Mouse (Mus musculus) left cerebral cortex, adult 2 months (tissue): Measurements from ENCODE around the gene Crtc3. TPM values are rescaled to one million over a fixed set of nuclear protein-coding genes. Genes with fewer than 3 reads are reported as not detected.

Experiments used
- DNase-seq, 2 experiments: peaks; one replicate each; pipeline ENCODE4 v3.0.0; 2021 to 2022; ENCODE audit warnings: low spot score in 2 of 2, mixed read lengths in 1 of 2; ENCODE audit errors: extremely low spot score in 1 of 2
- H3K27ac ChIP-seq: fragments of 200-600 bp; 2 replicates; pipeline ENCODE4 v1.8.1; 2022
- H3K4me3 ChIP-seq: fragments of 200-600 bp; 2 replicates; pipeline ENCODE4 v1.8.1; 2022
- CTCF ChIP-seq: fragments of 200-600 bp; IDR thresholded peaks from 2 replicates; pipeline ENCODE4 v1.8.1; 2022; ENCODE audit warnings: antibody characterized with exemption, mild to moderate bottlenecking, moderate library complexity
- intact Hi-C: fragments of 180-260 bp; cut with DNase I; formaldehyde crosslinking; loops from one replicate; pipeline ENCODE4 v1.15.1; 2025
- total RNA-seq, 2 experiments: library from RNA; stranded (reverse); gene quantifications; 2 replicates each; pipeline ENCODE4 v1.2.3; 2021

Gene Crtc3
- total RNA-seq, 2 experiments from 2014 or later = 14.9 to 16.5 TPM

DNA sequence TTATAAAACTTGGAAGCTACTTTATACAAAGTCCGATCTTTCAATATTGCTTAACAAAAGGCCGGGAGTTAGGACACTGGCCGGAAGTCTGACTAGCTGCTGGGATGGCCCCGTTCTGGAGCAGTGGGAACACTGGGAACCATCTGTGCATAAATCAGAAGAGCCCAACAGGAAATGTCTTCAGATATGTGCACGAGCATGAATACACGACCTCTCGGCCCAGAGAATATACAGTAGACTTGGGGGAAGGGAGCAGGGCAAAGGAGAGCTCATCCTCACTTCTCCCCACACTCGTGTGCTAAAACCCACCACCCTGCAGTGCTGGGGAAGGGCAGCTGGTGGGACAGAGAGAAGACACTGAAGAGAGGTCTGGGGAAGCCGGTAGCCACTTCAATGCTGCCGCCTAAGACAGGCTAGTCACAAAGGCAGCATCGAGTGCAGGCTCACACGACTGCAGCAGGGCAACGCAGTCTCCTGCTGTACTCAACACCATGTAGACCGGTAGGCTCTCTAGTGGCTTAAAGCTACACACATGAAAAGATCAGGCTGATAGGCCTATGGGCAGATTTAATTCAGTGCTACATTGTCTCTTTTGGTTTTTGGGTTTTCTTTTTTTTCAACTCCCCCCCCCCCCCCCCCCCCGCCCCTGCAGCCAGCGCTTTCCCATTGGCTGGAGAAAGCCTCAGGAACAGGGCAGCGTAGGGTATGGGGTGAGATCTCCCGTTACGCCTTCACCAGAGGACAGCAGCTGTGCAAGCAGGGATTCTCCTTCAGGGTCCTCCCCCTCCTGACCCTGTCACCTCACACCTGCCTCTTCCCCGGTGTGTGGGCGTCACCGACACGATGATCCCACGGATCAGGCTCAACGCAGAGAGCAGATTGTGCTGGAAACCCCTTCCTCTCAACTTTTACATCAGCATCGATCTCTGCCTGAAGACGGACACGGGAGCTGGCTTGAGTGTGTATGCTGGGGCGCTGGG, 101.7 kb downstream of the Crtc3 start:
- intact Hi-C loops = loop anchor here (10.0 kb wide), 1 partner anchor 452 kb away; no protein-coding TSS in a partner anchor

DNA sequence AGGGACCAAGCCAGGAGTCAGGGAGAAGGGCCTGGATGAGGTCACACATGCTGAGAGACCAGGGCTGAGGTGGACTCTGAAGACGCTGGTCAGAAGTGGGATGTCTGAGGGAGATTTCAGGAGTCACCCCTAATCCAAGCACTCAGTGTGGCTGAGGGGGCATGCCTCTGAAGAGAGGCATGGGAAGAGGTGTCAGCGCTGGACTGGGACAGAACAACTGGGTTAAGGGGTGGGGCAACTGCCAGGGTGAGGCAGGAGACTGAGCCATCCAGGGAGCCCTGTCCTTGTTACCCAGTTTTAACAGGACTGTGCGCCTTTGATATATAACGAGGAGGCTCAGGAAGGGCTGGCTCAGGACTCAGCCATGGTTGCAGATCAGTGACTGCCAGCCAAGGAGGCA, 102.5 kb downstream of the Crtc3 start:
- no peak for DNase-seq
- Histone ChIP-seq H3K4me3 (no peak overlapping the region), H3K27ac (no peak overlapping the region)
- intact Hi-C loops = loop anchor here (10.0 kb wide), 1 partner anchor 451 kb away; no protein-coding TSS in a partner anchor
- no peak for TF ChIP-seq CTCF

More for the DNA sequence above, 101.7 kb downstream of the Crtc3 start:
- no peak for TF ChIP-seq CTCF
- Histone ChIP-seq H3K27ac (no peak overlapping the region), H3K4me3 (no peak overlapping the region)
- DNase-seq = no peak

DNA sequence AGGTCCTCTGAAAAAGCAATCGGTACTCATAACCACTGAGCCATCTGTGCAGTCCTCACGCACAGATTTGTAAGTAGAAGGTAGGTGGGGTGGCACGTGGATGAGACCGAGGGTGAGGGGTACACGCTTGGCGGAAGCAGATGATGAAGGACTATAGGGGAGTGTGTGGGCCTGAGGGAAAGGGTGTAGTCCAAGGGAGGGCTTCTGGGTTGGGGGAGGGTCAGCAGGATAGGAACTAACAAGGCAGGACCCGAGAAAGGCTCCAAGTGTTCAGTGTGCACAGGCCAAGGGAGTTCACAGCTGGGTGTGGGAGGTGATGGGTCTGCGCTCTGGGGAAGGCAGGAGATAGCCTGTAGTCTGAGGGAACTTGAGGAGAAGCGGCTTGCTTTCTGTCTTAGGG, 103.3 kb downstream of the Crtc3 start:
- TF ChIP-seq CTCF = no peak
- intact Hi-C loops = loop anchor here (10.0 kb wide), 1 partner anchor 451 kb away; no protein-coding TSS in a partner anchor

DNA sequence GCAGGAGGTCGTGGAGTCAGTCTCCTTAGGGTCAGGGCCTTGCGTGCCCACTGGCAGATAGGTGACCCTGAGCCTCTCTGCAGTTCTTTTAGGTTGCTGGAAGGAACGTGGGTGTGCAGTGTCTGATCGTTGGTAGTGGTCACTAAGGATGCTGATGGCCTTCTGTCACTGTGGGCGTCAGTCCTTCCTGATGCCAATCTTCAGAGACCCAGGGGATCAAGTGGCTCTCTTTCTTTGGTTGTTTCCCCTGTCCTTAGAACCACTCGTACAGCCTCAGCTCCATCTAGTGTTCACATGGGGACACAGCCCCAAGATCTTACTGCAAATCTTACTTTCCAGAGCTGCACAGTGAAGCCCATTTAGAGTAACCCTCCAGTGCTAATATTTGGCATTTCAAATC, 104.7 kb downstream of the Crtc3 start:
- peak; percentile 46 to 55 for DNase-seq
- no peak overlapping the region for H3K4me3 ChIP-seq
- peak; percentile 88 for TF ChIP-seq CTCF
- intact Hi-C loops = loop anchor here (1.0 to 10.0 kb wide), 2 partner anchors 198 to 449 kb away; no protein-coding TSS in a partner anchor
- no peak overlapping the region for H3K27ac ChIP-seq

More for the DNA sequence above, 103.3 kb downstream of the Crtc3 start:
- H3K27ac ChIP-seq = no peak overlapping the region
- no peak overlapping the region for H3K4me3 ChIP-seq
- DNase-seq = no peak

DNA sequence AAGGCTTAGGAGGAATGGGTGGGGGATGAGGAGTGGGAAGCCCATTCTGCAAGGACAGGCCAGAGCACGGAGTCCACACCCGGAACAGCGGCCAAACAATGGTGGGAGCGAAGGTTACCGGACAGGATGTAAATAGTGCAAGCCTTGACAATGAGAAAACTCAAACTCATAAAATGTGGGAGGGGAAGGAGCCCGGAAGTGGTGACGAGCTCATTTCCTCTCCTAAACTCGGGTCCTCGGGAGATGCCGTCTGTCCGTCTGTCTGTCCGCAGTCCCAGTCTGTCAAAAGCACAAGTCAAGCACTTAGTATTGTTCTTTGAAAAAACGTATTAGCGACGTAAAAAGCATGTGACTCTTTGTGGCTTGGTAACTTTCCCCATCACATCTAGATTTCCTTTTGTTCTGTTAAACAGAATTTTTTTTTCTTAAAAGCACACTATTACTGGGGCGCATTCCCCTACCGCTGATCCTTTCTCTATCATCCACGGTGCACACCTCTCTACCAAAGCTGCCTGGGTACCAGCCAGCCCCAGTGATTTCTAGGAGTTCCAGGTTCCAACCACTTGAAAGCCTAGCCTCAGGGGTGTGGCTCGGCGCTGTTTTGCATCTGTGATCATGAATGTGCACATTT, 105.7 kb downstream of the Crtc3 start:
- no peak for DNase-seq
- intact Hi-C loops = loop anchor here (10.0 kb wide), 1 partner anchor 448 kb away; no protein-coding TSS in a partner anchor
- H3K4me3 ChIP-seq = no peak overlapping the region
- TF ChIP-seq CTCF = no peak
- no peak overlapping the region for H3K27ac ChIP-seq

DNA sequence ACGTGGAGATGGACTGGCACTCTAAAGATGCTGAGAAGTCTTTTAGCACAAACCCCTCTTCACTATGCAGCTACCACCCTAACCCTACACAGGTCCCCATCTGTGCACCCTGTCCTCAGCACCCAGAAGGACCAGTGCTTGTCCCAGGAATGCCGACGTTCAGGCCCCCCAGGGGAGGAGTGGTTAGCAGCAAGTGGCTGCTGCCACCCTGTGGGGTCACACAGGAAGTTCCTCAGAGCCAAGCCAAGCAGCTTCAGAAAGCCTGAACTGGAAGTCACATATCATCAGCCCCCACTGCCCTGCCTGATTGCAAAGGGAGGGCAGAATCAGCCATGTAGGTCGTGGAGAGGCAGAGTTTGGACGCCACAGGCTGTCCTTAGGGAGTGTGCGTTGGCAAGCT, 108.3 kb downstream of the Crtc3 start:
- Histone ChIP-seq H3K4me3 (no peak overlapping the region), H3K27ac (no peak overlapping the region)
- TF ChIP-seq CTCF = peak; percentile 75
- intact Hi-C loops = loop anchor here (1.0 to 10.0 kb wide), 2 partner anchors 194 to 446 kb away; no protein-coding TSS in a partner anchor
- peak; percentile 36 to 42 for DNase-seq

DNA sequence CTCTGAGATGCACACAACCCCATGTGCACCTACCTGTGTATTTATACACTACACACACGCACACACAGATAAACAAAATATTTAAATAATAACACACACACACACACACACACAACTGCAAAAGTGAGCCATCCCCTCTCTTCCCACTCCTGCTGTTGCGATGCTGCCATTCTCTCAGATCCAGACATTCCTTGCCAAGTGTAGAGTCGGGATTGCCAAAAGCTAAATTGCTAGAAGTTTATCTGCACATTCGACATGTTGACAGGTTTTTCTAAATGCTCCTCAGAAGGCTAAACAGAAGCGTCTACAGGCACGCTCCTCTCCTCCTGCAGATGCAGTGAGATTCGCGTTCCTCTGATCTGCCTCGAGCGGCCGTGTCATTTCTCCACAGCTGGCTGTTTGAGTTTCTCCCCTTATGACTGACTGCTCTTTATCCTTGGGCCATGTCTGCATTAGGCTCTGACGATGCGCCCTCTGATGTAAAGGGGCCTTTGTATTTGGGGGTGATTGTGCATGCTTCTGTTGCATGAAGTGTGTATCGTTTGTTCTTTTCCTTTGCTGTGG, 111.2 kb downstream of the Crtc3 start:
- TF ChIP-seq CTCF = no peak
- Histone ChIP-seq H3K4me3 (no peak overlapping the region), H3K27ac (no peak overlapping the region)
- no peak for DNase-seq
- intact Hi-C loops = no loop called here

DNA sequence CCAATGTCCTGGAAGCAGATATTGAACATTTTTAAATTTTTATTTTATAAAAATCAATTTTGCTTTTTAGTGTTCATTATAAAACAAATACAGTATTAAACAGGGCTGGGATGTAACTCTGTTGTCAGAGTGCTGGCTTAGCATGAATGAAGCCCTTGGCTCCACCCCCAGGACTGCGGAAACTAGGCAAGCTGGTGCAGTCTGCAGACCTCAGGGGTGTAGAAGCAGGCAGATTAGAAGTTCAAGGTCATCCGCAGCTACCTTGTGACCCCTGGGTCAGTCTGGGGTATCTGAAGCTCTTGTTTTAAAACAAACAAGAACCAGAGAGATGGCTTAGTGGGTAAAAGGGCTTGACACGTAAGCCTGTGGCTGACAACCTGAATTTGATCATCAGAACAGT, 112.1 kb downstream of the Crtc3 start:
- no peak for DNase-seq
- no peak overlapping the region for H3K4me3 ChIP-seq
- no peak for TF ChIP-seq CTCF
- no peak overlapping the region for H3K27ac ChIP-seq
- intact Hi-C loops = no loop called here

DNA sequence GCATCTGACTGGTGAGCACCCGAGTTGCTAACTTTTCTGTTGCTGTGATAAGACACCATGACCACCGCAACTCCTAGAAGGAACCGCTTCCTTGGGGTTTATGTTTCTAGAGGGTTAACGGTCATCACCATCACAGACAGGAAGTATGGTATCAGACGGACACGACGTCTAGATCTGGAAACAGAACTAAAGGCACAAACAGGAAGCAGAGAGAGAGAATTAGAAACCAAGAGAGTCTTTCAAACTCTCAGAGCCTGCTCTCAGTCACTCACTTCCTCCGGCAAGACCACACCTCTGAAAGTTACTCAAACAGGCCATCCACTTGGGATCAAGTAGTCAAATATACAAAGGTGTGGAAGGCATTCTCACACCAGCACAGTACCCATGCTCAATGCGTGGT, 112.9 kb downstream of the Crtc3 start:
- DNase-seq = no peak
- H3K4me3 ChIP-seq = no peak overlapping the region
- intact Hi-C loops = no loop called here
- no peak for TF ChIP-seq CTCF
- no peak overlapping the region for H3K27ac ChIP-seq

DNA sequence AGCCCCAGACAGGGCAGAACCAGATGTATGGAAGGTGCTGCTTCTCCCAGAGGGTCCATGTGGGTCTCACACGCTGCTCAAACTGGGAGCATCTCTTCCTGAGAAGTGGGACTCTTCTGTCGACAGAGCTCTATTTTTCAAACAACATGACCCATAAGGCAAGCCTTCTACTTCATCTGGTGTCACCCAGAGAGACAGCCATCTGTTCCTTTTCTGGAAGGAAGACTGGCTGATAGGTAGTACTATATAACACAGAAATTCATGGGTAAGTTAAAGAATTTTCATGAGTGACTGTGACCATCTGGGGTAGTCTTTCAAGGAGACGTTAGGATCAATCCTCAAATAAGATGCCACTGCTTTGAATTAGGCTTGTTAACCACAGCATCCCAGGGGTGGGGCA, 115.6 kb downstream of the Crtc3 start:
- no peak for TF ChIP-seq CTCF
- intact Hi-C loops = no loop called here
- no peak for DNase-seq

DNA sequence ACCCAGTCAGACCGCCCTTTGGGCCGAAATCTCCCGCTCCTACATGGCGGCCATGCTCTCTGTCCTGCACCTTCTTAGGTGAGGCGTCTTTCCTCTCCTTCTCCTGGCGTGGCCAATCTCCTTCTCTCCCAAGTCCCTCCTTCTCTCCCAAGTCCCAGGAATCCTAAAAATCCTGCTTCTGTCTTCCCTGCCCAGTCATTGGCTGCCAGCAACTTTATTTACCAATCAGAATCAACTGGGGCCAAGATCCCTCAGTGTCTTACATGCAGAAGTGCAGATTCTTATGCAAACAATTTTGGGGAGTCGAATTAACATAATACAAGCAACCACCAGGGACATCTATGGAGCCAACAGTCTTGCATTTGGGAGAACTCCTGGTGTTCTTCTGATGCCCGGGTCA, 120.7 kb downstream of the Crtc3 start:
- intact Hi-C loops = no loop called here
- TF ChIP-seq CTCF = no peak

More for the DNA sequence above, 115.6 kb downstream of the Crtc3 start:
- Histone ChIP-seq H3K27ac (no peak overlapping the region), H3K4me3 (no peak overlapping the region)

DNA sequence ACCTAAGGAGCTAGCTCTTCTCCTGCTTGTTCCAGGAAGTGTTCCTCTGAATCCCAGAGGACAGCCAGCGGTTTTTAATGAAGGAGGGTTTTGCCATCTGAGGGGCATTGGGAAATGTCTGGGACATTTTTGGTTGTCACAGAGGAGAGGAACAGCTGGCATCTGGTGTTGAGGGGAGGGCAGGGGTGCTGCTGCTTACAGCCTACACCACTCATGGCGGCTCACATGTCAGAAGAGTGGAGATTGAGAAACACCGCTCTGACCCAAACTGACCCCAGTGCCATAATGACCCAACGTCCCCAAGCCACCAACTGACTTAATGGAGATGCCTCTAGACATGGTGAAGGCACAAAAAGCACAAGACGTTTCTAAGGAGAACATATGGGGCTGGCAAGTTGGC, 126.7 kb downstream of the Crtc3 start:
- TF ChIP-seq CTCF = no peak
- DNase-seq = no peak
- Histone ChIP-seq H3K27ac (no peak overlapping the region), H3K4me3 (no peak overlapping the region)
- intact Hi-C loops = no loop called here

More for the DNA sequence above, 120.7 kb downstream of the Crtc3 start:
- Histone ChIP-seq H3K27ac (no peak overlapping the region), H3K4me3 (no peak overlapping the region)
- DNase-seq = no peak
